Mouse (Mus musculus) retina, postnatal 7 days (tissue): ENCODE measurements around the gene Srsx.
"Not testable (repeated sequence)": the region's sequence is repeated elsewhere in the genome, so short reads cannot be mapped to it uniquely, and the experiment has no call there.

Experiments used
- DNase-seq: peaks from one replicate; pipeline ENCODE4 v3.0.0-alpha.2; 2012; ENCODE audit warnings: low read depth, low spot score

Gene Srsx

DNA sequence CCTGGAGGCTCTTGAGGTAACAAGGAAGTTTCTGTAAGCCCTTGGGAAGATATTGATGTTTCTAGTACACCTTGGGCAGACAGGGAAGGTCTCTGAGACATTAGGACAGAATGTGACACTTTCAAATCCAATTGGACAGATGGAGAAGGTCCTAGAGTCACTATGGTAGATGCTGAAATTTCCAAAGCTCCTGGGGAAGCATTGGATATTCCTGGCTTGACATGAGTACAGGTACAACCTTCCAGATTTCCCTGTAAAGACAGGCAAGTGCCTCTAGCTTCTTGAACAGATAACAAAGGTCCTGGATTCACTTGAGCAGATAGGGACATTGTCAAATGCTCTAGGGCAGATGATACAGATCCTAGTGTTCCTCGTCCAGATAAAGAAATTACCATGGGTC is at the start of gene Srsx:
Gene Srsx (minus strand): TSS at position 101 of the 400 bp plus-strand sequence.
- not testable (repeated sequence) for DNase-seq

DNA sequence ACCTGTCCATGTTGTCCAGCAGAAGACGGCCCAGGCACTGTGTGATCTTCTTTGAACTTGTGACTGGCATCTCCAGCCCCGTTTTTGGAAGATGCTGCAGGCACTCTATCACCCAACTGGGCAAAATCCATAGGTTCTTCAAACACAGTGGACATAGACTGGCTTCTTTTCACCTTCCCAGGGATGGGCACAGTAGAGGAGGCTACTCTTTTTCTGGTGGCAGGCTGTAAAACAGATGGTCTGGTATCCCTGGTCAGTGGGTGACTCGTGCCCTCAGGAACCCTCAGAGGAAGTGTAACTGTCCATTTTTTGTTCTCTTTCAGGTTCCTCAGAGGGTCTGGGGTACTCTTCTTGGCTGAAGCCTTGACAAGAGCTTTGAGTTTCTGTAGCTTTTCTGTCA is 24.5 kb upstream of the Srsx start, which contains the start of gene Gm17577:
Gene Gm17577 (minus strand): TSS at position 101 of the 400 bp plus-strand sequence.
- not testable (repeated sequence) for DNase-seq
